Mouse (Mus musculus) gastrocnemius, postnatal 14 days (tissue): ENCODE results near the gene Sbf2. TPM values are rescaled to one million over a fixed set of nuclear protein-coding genes. Genes with fewer than 3 reads are reported as not detected.

Experiments
- DNase-seq: peaks from one replicate; pipeline ENCODE4 v3.0.0; 2021; ENCODE audit warnings: mixed read lengths
- intact Hi-C: fragments of 180-260 bp; cut with DNase I; formaldehyde crosslinking; loops from one replicate; pipeline ENCODE4 v1.15.1; 2025; ENCODE audit warnings: low total_unique reads
- total RNA-seq, 2 experiments: library from RNA; stranded (reverse); gene quantifications; 2 replicates each; pipeline ENCODE4 v1.2.3; 2021

Sbf2 gene
- total RNA-seq, 2 experiments from 2014 or later, result 19.4 to 21.5 TPM

GRCm38 (mm10) chr7:110288731-110289191 is 326.0 kb downstream of the Sbf2 start:
- peak; percentile 95 for DNase-seq

DNA sequence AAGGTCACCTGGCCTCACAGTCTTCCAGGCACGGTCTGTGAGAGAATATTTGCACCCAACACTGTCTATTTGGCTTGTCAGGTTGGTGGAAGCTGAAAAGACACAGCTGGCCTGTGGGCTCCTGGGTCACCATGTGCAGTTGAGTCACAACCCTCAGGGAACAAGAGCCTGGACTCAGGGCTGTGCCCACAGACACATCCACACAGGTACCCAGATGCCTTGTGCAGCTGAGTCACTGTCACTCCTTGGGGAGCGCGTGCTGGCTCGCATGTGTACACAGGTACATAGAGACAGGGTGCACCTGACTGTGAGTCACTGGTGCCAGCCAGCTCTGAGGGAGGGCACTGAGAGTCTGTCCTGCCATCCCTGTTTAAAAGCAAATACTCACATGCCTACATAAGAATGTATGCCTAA is 326.5 kb downstream of the Sbf2 start:
- intact Hi-C loops, result loop anchor here (5.0 kb wide), 1 partner anchor 344 kb away; no protein-coding TSS in a partner anchor
- DNase-seq, result no peak

More at GRCm38 (mm10) chr7:110288731-110289191, 326.0 kb downstream of the Sbf2 start:
- intact Hi-C loops, result loop anchor here (5.0 kb wide), 1 partner anchor 344 kb away; no protein-coding TSS in a partner anchor

DNA sequence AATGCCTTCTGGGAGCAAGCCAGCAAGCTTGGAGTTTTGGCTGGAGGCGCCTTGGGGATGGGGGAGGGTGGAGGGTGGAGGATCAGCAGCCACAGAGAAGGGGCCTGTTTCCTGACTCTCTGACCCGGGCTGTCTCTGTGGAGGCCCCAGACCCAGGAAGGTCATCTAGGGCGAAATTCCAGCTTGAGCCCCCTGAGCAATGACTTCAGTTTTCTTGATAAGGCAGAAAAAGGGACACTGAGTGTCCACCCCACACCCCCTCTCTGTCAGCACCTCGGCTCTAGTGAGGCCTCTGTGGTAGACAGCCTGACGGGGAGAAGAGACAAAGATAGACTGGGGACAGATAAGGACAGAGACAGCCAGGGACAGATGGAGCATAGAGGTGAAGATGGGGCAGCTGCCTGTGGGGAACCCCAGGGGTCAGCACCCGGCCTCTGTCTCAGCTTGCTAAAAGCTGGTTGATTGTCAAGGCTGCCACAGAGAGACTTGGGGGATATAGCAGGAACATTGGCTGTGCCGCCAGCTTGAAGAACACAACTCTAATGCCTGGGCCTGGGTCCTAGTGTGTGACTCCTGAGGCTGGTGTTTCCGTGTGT is 327.1 kb downstream of the Sbf2 start:
- intact Hi-C loops, result loop anchor here (2.0 to 5.0 kb wide), 2 partner anchors 143 to 345 kb away; no protein-coding TSS in a partner anchor
- no peak for DNase-seq

GRCm38 (mm10) chr7:110286838-110287475 is 327.8 kb downstream of the Sbf2 start:
- intact Hi-C loops, result loop anchor here (2.0 to 5.0 kb wide), 2 partner anchors 144 to 345 kb away; no protein-coding TSS in a partner anchor
- DNase-seq, result peak; percentile 79

- DNase-seq, result no peak
- intact Hi-C loops, result loop anchor here (2.0 to 5.0 kb wide), 2 partner anchors 145 to 346 kb away; no protein-coding TSS in a partner anchor
Observed at GRCm38 (mm10) chr7:110286198-110286732, 328.5 kb downstream of the Sbf2 start.

GRCm38 (mm10) chr7:110285849-110286151 is 328.9 kb downstream of the Sbf2 start:
- intact Hi-C loops, result loop anchor here (2.0 to 5.0 kb wide), 2 partner anchors 145 to 347 kb away; no protein-coding TSS in a partner anchor
- no peak for DNase-seq

- intact Hi-C loops, result loop anchor here (5.0 kb wide), 1 partner anchor 347 kb away; no protein-coding TSS in a partner anchor
- DNase-seq, result no peak
Observed at GRCm38 (mm10) chr7:110285076-110285848, 329.5 kb downstream of the Sbf2 start.

DNA sequence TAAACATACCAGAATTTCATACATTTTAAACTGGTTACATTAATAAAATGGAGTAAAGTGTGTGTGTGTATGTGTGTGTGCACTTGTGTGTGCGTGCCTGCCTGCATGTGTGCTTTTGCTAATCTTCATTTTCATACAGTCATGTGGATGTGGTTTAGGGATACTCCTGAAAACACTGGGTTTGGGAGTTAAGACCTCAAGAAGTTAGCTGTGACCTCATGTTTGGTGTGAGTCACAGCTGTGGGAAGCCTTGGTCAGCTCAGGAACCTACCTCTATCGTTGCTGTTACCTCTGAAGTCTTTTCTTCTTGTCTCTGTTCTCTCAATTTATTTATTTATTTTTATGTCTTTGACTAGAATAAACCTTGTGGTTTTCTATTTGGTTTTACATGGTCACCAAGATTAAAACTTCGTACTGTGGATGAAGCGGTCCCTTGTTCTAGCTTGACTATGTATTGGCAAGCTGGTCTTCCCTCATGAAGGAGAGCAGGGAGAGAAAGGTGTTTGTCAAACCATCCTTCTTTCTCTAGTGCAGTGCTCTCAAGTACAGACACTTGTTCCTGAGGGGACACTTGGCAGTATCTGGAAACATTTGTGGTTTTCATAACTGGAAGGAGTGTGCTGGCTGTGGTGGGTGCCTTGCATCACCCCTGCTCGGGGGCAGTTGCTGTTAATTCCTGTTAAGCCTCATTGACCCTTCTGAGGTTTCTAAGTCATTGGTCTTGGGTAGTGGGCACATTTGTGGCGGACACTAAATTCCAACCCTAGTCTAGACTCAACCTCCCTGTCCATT is 331.0 kb downstream of the Sbf2 start:
- intact Hi-C loops, result no loop called here

GRCm38 (mm10) chr7:110282797-110283196 is 331.9 kb downstream of the Sbf2 start:
- no peak for DNase-seq
- intact Hi-C loops, result no loop called here

More for the DNA sequence above, 331.0 kb downstream of the Sbf2 start:
- DNase-seq, result no peak

GRCm38 (mm10) chr7:110281435-110282256 is 333.1 kb downstream of the Sbf2 start:
- no peak for DNase-seq
- intact Hi-C loops, result no loop called here

- intact Hi-C loops, result no loop called here
- no peak for DNase-seq
Observed at GRCm38 (mm10) chr7:110279183-110279582, 335.5 kb downstream of the Sbf2 start.

DNA sequence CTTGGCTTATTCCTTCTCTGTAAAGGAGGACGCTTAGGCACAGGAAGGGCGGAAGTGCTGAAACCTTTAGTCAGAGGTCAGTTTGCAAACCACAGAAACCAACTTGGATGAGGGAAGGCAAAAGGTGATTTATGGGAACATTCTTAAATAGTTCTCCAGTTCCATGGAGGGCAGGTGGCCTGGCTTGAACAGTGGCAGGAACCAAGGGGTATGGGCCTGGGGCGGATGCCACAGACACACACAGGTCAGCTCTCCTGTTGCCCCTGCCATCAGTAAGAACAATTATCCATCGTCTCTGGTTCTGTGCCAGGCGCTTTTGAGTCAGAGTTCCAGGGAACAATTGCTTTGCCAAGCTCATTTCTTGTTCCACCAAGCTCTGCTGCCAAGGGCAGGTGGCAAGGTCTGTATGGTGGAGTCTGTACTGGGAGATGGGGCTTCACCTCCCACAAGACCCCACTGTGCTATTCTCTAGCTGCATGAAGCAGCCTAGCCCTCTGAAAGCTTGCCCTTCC is 336.9 kb downstream of the Sbf2 start:
- no peak for DNase-seq
- intact Hi-C loops, result no loop called here

DNA sequence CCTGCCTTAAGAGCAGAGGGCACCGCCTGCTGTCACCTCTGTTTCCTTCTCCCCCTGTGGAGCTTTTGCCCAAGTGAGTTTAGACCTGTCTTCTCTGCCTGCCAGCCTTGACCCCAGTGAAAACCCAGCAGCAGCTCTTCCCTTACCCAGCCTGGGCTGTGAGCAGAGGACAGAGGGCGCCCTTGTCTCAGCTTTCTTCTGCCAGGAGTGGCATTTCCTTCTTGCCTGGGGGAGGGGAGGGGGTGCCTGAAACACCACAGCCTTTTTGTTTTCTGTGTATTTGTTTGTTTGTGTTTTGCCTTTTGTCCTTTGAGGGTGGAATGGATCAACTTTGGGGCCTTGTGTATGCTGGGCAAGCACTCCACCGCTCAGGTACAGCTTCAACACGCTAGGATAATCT is 342.3 kb downstream of the Sbf2 start:
- intact Hi-C loops, result loop anchor here (5.0 kb wide), 1 partner anchor 55 kb away; no protein-coding TSS in a partner anchor
- DNase-seq, result no peak

DNA sequence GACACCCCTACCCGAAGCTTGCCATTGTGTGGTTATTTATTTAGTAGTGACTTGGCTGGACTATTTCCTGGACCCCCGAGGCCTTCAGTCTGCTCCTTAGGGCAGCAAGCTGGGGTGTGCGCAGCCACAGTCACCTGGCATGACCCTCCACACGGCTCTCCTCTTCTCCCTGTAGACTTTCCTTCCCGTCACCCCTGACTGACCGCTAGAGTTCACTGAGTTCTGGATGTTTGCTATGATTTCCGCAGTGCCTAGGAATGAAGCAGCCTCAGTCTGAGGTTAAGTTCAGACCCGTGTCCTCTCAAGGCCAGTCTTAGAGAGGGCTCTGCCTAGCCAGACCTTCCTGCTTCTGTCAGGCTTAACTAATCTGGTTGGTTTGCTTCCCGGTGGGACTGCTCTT is 342.9 kb downstream of the Sbf2 start:
- intact Hi-C loops, result loop anchor here (5.0 kb wide), 1 partner anchor 55 kb away; no protein-coding TSS in a partner anchor
- DNase-seq, result no peak

DNA sequence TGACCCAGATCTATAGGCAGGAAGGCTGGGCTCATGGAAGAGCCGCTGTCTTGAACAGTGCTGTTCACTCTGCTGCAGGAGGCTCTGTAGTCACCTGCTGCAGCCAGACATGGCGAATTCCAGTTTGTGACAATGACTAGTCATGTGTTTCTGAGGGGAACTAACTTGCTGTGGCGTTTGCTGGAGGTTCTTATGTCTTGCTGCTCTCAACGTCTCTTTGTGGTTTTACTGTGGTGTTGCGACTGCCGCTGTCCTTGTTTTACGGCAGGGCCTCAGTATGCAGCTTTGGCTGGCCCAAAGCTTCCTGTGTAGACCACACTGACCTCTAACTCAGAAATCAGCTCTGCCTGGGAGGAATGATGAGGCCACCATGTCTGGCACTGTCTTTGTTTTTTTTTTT is 344.3 kb downstream of the Sbf2 start:
- DNase-seq, result no peak
- intact Hi-C loops, result loop anchor here (5.0 kb wide), 1 partner anchor 53 kb away; no protein-coding TSS in a partner anchor

- intact Hi-C loops, result loop anchor here (2.0 to 5.0 kb wide), 2 partner anchors 52 to 101 kb away; no protein-coding TSS in a partner anchor
- DNase-seq, result no peak
Observed at GRCm38 (mm10) chr7:110269777-110270176, 344.9 kb downstream of the Sbf2 start.

- intact Hi-C loops, result loop anchor here (2.0 kb wide), 1 partner anchor 100 kb away; no protein-coding TSS in a partner anchor
- no peak for DNase-seq
Observed at GRCm38 (mm10) chr7:110268511-110268910, 346.2 kb downstream of the Sbf2 start.

DNA sequence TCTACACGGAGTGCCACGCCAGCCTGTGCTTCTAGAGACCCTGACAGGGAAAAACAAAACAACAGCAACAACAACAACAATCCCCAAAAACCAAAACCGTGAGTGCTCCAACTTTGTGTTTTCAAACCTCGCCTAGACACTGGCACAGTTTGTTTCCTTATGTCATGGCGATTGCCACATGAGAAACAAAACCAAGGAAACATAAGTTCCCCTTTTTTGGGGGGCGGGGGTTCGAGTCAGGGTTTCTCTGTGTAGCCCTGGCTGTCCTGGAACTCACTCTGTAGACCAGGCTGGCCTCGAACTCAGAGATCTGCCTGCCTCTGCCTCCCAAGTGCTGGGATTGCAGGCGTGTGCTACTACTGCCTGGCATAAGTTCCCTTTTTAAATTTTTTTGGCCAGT is 346.7 kb downstream of the Sbf2 start:
- intact Hi-C loops, result loop anchor here (2.0 kb wide), 1 partner anchor 99 kb away; no protein-coding TSS in a partner anchor
- no peak for DNase-seq
